Mouse (Mus musculus) adrenal gland, postnatal 25 days (tissue): ENCODE data around the gene Dgcr2. TPM values are rescaled to one million over a fixed set of nuclear protein-coding genes. Genes with fewer than 3 reads are reported as not detected.

Experiments
- DNase-seq: peaks from one replicate; pipeline ENCODE4 v3.0.0; 2021; ENCODE audit warnings: mixed read lengths
- total RNA-seq: library from RNA; stranded (reverse); gene quantifications from 2 replicates; pipeline ENCODE4 v1.2.3, GENCODE M21; 2021

Dgcr2 gene
- total RNA-seq, 1 experiment from 2014 or later: 73.0 TPM

GRCm38 (mm10) chr16:17911052-17911595 lies 12.8 kb upstream of the Dgcr2 start, which contains the start of gene Ess2:
Gene Ess2, minus strand, starts transcription at chr16:17911348.
- DNase-seq: peak; percentile 81

DNA sequence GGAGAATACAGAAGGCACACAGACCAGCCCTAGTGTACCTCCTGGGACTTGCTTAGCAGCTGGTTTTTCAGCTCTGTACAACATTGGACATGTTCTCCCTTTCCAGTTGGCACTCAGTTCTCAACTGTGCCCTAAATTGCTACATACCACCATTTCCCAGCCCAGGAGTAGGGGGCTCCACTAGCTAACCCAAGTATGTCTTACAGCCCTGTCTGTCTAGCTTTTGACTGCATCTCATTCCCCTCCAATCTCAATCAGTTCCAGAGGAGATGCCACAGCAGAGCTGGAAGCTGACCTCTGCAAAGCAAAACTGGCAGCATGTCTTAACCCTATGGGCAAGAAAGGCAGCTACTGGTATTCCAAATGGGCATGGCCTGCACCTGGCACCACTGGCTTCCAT lies 2.3 kb downstream of the Dgcr2 start:
- DNase-seq: no peak

GRCm38 (mm10) chr16:17893923-17894322 lies 4.4 kb downstream of the Dgcr2 start, which contains the start of gene Tssk1:
Gene Tssk1, plus strand, starts transcription at chr16:17894223.
- DNase-seq: no peak

DNA sequence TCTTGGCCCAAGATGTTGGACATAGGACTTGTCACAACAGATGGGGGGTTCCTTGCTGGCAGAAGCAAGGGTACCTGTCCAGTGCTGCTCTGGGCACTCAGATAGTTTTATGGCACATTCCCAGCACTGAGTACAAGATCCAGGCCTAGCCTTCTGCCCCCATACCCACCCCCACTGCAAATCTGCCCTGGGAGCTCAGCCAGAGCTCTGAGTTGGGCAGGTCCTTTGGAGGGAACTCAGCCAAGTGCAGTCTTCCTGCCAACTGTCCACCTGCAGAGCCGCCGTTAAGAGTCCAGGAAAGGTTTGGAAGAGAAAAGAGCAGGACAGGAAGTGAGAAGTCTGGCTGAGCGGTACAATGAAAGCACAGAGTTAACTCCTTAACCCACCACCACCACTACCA lies 5.8 kb downstream of the Dgcr2 start:
- peak; percentile 20 for DNase-seq

DNA sequence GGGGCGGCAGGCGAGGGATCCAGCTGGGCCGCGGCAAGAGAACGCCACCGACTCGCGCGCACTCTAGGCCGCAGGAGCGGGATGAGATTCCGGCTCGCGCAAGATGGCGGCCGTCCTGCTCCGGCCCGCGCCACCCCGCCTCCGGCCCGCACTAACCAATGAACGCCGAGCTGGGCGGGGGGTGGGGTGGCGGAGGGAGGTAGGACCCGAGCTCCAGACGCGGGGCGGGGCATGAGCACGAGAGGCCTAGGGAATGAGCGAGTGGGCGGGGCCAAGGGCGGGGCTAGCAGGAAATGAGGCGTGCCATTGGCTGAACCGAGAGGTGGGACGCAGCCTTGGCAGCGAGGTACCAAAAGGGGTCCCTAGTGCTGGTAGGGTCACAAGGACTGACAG lies 6.8 kb downstream of the Dgcr2 start, which contains the start of gene Gm20518:
TSS of gene Gm20518 (minus strand) at position 105 of the 393 bp plus-strand sequence.
- DNase-seq: peak; percentile 99

DNA sequence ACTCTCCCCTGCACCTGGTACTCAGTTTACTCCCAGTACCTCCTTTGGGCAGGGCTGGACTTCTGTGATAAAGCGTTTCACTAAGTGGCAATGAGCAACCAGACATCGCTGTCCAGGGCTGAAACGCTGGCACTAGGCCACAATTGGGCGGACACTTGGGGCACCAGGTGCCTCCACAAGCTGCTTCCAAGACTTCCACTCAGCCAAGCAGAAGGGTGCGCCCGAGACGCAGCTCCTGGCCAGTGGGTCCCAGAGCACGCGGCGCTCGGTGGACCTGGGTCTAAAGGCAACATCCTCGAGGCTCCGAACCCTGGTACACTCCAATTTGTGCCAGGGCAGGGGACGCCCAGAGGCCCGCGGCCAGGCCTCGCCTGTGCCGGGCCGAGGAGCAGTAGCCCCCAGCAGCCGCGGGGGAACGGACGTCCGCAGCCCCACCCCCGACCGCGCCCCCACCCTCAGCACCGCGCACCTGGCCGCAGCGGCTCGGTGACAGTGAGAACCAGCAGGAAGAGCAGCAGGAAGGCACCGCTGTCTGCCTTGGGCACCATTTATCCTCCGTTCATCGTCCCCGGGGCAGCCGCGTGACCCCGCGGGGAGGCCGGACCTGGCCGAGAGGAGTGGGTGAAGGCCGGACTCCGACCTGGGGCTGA lies 7.3 kb downstream of the Dgcr2 start:
- DNase-seq: peak; percentile 89

- no peak for DNase-seq
Observed at GRCm38 (mm10) chr16:17890342-17890727, 8.0 kb downstream of the Dgcr2 start.

DNA sequence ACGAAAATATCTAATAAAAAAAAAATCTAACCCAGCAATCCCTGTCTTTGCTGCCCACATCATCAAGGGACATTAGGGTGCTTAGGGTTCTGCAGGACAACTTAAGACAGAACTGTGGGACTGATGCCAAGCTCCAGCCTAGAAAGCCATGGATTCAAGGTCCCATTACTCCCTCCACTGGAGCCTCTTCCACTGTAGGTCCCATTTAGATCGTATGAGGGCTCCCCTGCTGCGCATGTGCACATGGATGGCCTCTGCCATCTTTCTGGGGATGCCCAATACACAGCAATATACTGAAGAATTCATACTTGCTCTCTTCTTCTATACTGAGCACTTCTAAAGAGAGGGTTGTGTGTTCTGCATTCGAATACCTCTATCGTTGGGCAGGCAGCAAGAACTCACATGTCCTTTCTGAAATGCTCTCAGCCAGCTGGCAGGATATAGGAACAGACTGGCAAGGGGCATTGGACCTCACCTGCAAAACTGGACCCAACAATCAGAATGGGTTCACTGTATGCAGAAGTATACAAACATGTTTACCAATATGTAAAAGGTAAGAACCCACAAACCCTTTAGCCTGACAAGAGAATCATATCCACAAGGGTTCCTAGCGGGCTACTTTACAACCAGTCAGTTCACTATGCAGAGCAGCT lies 8.5 kb downstream of the Dgcr2 start:
- DNase-seq: no peak

GRCm38 (mm10) chr16:17884116-17884515 lies 14.2 kb downstream of the Dgcr2 start:
- DNase-seq: no peak

- DNase-seq: no peak
Observed at GRCm38 (mm10) chr16:17882196-17882595, 16.2 kb downstream of the Dgcr2 start.

DNA sequence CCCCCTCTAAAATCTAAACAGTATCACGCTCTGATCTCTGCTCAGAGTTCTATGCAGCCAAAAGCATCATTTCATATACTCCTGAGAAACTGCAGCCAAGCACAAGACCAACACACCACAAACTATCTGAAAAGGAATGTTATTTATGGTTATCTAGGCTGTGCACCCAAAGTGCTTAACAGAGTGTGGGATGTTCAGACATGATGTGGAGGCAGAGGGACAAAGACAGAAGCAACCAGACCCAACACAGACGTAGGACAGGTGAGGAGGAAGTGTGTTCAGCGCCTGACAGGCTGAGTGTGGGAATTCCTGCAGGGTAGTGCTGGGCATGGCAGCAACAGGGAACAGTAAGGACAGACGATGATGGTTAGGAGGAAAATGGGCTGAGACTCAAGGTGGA lies 18.8 kb downstream of the Dgcr2 start:
- no peak for DNase-seq

DNA sequence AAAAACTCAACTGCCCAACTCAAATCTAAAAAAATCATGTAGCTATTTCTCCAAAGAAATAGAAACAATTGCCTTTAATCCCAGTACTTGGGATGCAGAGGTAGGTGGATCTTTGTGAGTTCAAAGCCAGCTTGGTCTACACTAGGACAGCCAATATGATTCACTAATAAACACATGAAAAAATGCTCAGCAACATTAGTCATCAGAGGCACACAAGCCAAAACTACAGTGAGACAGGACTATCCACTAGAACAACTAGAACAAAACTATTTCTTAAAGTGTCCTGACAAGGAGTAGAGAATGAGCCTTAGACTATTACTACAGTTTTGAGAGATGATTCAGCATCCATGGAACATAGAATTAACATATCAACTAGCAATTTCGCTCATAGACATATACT lies 22.3 kb downstream of the Dgcr2 start:
- no peak for DNase-seq

DNA sequence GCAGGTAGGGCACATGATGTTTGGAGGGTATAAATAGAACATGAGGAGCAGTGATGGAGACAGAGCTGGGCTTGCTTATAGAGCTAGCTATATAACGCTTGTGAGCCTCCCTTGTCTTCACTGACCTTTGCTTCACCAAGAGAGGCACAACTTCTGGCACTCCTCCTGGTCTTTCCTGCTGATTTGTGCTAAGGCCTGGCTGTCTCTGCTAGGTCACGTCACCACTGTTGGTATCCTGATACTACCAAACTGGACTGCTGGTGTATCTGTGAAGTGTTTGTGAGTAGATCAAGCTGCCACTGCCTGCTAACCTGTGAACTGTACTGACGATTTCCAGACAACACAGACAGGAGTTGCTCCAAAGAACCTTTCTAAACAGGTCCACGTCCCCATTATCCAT lies 23.2 kb downstream of the Dgcr2 start:
- DNase-seq: no peak

DNA sequence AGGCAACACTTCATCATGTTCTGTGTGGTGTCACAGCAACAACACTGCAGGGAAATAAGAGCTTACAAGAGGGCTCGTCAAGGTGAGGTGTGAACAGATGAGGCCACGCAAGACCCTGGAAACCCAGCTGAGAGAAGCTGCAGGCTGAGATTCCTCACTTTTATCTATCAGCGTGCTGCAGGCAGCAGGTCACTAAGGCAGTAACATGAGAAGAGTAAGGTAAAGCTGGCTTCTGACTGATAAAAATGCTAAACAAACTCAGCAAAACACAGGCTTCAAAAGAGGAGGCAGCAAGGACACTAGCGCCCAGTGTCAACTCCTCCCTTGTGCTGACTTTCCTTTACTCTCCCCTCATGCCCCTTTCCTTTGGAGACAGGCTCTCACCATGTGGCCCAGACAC lies 25.4 kb downstream of the Dgcr2 start:
- no peak for DNase-seq

DNA sequence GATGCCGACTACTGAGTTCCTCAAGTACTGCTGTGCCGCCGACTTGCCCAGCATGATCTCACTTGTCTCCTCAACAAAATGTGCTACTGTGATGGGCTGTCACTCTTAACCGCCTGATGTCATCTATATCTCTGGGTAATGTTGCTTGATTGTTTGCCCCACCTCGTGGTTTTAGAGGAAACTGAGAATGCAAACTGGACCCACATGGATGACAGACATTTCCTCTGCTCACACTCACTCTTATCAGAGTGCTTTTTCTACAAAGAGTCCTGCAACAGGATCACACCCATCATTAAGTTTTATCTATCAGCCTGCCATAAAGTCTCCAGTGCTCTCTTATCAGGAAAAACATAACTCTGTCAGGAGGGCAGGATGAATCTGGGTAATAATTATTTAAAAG lies 27.1 kb downstream of the Dgcr2 start:
- no peak for DNase-seq

- DNase-seq: no peak
Observed at GRCm38 (mm10) chr16:17865770-17866169, 32.6 kb downstream of the Dgcr2 start.

- no peak for DNase-seq
Observed at GRCm38 (mm10) chr16:17865293-17865692, 33.1 kb downstream of the Dgcr2 start.

DNA sequence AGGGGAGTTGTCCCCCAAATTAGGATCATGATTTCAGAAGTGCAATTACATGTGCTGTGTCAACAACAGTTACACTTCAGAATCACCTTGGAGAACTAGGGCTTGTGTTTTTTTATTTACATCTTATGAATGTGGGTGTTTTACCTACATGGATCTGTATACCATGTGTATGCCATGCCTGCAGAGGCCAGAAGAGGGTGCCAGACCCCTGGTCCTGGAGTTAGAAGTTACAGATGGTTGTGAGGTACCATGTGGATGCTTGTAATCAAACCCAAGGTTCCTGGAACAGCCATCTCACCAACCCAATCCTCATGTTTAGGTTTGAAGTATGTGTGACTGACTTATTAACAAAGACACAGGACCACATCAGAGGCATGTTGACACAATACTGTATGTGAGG lies 39.8 kb downstream of the Dgcr2 start:
- no peak for DNase-seq

- DNase-seq: no peak
Observed at GRCm38 (mm10) chr16:17857157-17857556, 41.2 kb downstream of the Dgcr2 start.

GRCm38 (mm10) chr16:17853263-17853662 lies 45.1 kb downstream of the Dgcr2 start:
- no peak for DNase-seq

GRCm38 (mm10) chr16:17851860-17852259 lies 46.5 kb downstream of the Dgcr2 start:
- no peak for DNase-seq

GRCm38 (mm10) chr16:17851331-17851730 lies 47.0 kb downstream of the Dgcr2 start:
- DNase-seq: no peak

DNA sequence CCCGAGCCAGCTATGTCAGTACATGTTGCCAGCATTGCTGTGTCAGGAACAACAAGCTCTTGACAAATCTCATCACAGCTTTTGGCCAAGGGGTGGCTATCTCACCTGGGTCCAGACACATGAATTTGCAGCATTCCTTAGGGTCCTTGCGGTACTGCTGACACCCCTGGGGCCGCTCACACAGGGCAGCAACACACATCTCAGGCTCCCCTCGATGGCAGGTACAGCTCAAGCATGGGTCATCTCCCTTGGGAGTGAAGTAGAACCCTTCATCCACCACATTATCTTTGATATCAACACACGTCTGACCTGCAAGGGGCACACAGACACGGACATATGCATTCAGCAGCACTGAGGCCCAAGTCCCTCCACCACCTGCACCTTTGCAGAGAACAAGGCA lies 48.9 kb downstream of the Dgcr2 start:
- no peak for DNase-seq

DNA sequence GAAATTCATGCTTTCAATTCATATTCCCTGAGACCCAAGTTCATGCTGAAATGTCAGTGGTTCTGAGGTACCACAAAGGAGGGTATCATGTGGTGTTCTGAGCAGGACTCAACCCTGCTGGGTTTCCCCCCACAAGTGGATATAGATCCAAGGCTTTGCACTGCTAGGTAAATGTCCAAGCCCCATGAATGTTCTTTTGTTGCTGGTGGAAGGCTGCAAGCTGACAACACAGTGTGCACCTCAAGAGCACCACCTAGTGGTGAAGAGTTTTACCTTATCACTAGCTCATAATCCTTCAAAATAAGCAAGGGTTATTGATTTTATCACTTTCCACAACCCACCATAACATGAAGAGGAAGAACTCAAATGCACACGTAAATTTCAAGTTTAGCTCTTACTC lies 49.4 kb downstream of the Dgcr2 start:
- DNase-seq: no peak
